In genomic region chr16:24933691-24934090, GRCm38 (mm10) we compare ENCODE assay signal across 13 mouse cellular contexts.
DNase-seq lines count a peak whose midpoint lies in the region; ATAC-seq and TF ChIP-seq lines count a peak whose summit lies in the region.
"Had no signal": no experiment of that assay in that cellular context is flagged by ENCODE, and none has a peak within 500 bp of the region (broad histone marks: within the 10 kb centered on the region; RNA-seq: fewer than 3 reads in every experiment).

No protein-coding gene starts in this region.

- no peak overlapping the region for H3K27ac ChIP-seq in embryonic facial prominence, embryonic 14.5 days (replicated peaks; ENCODE audit: low read depth, low read length)
- H3K27ac ChIP-seq in embryonic facial prominence, embryonic 10.5 days (replicated peaks): no peak overlapping the region
- H3K27ac ChIP-seq in limb, embryonic 15.5 days: peak overlapping the region; percentile 43; the same call in 1 of the 2 replicates
- H3K27ac ChIP-seq in limb, embryonic 10.5 days: no peak overlapping the region
- peak overlapping the region; percentile 43; the same call in 1 of the 2 replicates for H3K27ac ChIP-seq in embryonic fibroblast, embryonic 13.5 days (ENCODE audit: insufficient read depth, low read length)
- H3K27ac ChIP-seq: forebrain, embryonic 12.5 days; limb, embryonic 12.5 days; midbrain, embryonic 15.5 days; stomach, embryonic 15.5 days had no signal

- H3K9ac ChIP-seq in embryonic facial prominence, embryonic 14.5 days (ENCODE audit: low read depth, low read length): no peak overlapping the region
- no peak overlapping the region for H3K9ac ChIP-seq in limb, embryonic 15.5 days
- H3K9ac ChIP-seq: forebrain, embryonic 12.5 days; limb, embryonic 12.5 days; midbrain, embryonic 15.5 days; stomach, embryonic 15.5 days had no signal

- ATAC-seq in embryonic facial prominence, embryonic 14.5 days (ENCODE audit: low read depth): no peak
- ATAC-seq in limb, embryonic 15.5 days (ENCODE audit: insufficient number of reproducible peaks, low FRiP score, low TSS enrichment, low read depth): no peak
- ATAC-seq: midbrain, embryonic 15.5 days had no signal

- 79% methylated on average over 4 of the region's 4 CpGs for WGBS in embryonic facial prominence, embryonic 14.5 days
- WGBS in embryonic facial prominence, embryonic 10.5 days: 87% methylated on average over 4 of the region's 4 CpGs
- 77% methylated on average over 4 of the region's 4 CpGs for WGBS in limb, embryonic 15.5 days
- 93% methylated on average over 4 of the region's 4 CpGs for WGBS in limb, embryonic 10.5 days

- DNase-seq in embryonic facial prominence, embryonic 14.5 days (ENCODE audit: low spot score): peak; percentile 46
- DNase-seq in embryonic facial prominence, embryonic 10.5 days (ENCODE audit: low spot score): no peak
- no peak for DNase-seq in limb, embryonic 10.5 days (ENCODE audit: low spot score)
- DNase-seq in monocyte, adult 2 months (ENCODE audit: low read depth in 1 of 2, low spot score in 2 of 2): peak; percentile 17 to 18
- DNase-seq in right cerebral cortex, postnatal 14 days: no peak
- no peak for DNase-seq in ovary, postnatal 14 days (ENCODE audit: low spot score)
- DNase-seq: cerebellum, postnatal 10 days had no signal

- H3K4me3 ChIP-seq in embryonic facial prominence, embryonic 14.5 days (ENCODE audit: low read depth, low read length): no peak overlapping the region
- H3K4me3 ChIP-seq in embryonic facial prominence, embryonic 10.5 days: no peak overlapping the region
- no peak overlapping the region for H3K4me3 ChIP-seq in limb, embryonic 15.5 days
- H3K4me3 ChIP-seq in limb, embryonic 10.5 days: no peak overlapping the region
- no peak overlapping the region for H3K4me3 ChIP-seq in embryonic fibroblast, embryonic 13.5 days (ENCODE audit: insufficient read depth, low read length)
- H3K4me3 ChIP-seq: forebrain, embryonic 12.5 days; limb, embryonic 12.5 days; midbrain, embryonic 15.5 days; stomach, embryonic 15.5 days had no signal

- peaks cover 3% of the 10 kb centered on the region; the same call in 1 of the 2 replicates for H3K36me3 ChIP-seq in embryonic facial prominence, embryonic 14.5 days (ENCODE audit: control insufficient read depth, insufficient read depth, low read length)
- H3K36me3 ChIP-seq in embryonic facial prominence, embryonic 10.5 days (replicated peaks): no peaks in the 10 kb centered on the region
- no peaks in the 10 kb centered on the region for H3K36me3 ChIP-seq in limb, embryonic 15.5 days
- H3K36me3 ChIP-seq in limb, embryonic 10.5 days: no peaks in the 10 kb centered on the region
- H3K36me3 ChIP-seq: forebrain, embryonic 12.5 days; limb, embryonic 12.5 days; midbrain, embryonic 15.5 days; stomach, embryonic 15.5 days had no signal

- H3K4me2 ChIP-seq in embryonic facial prominence, embryonic 14.5 days (ENCODE audit: low read depth, low read length): no peak overlapping the region
- H3K4me2 ChIP-seq in limb, embryonic 15.5 days: no peak overlapping the region
- H3K4me2 ChIP-seq: forebrain, embryonic 12.5 days; limb, embryonic 12.5 days; midbrain, embryonic 15.5 days; stomach, embryonic 15.5 days had no signal

- H3K9me3 ChIP-seq in embryonic facial prominence, embryonic 14.5 days (ENCODE audit: control insufficient read depth, low read length): no peaks in the 10 kb centered on the region
- H3K9me3 ChIP-seq in embryonic facial prominence, embryonic 10.5 days: no peaks in the 10 kb centered on the region
- no peaks in the 10 kb centered on the region for H3K9me3 ChIP-seq in limb, embryonic 15.5 days
- H3K9me3 ChIP-seq in limb, embryonic 10.5 days (replicated peaks): no peaks in the 10 kb centered on the region
- H3K9me3 ChIP-seq: forebrain, embryonic 12.5 days; limb, embryonic 12.5 days; midbrain, embryonic 15.5 days; stomach, embryonic 15.5 days had no signal

- TF ChIP-seq CTCF in embryonic fibroblast, embryonic 13.5 days (IDR thresholded peaks at IDR 0.05; ENCODE audit: borderline replicate concordance, insufficient read depth, low read length): no peak

- no peak for TF ChIP-seq POLR2A in embryonic fibroblast, embryonic 13.5 days (IDR thresholded peaks at IDR 0.05; ENCODE audit: low read depth, low read length)

- no peaks in the 10 kb centered on the region for H3K27me3 ChIP-seq in embryonic facial prominence, embryonic 14.5 days (replicated peaks; ENCODE audit: control insufficient read depth, insufficient read depth, low read length)
- H3K27me3 ChIP-seq in embryonic facial prominence, embryonic 10.5 days (replicated peaks; ENCODE audit: low read depth, poor library complexity, severe bottlenecking): no peaks in the 10 kb centered on the region
- no peaks in the 10 kb centered on the region for H3K27me3 ChIP-seq in limb, embryonic 15.5 days
- H3K27me3 ChIP-seq in limb, embryonic 10.5 days (ENCODE audit: low read depth, poor library complexity, severe bottlenecking): no peaks in the 10 kb centered on the region
- H3K27me3 ChIP-seq: forebrain, embryonic 12.5 days; limb, embryonic 12.5 days; midbrain, embryonic 15.5 days; stomach, embryonic 15.5 days had no signal

- no peaks in the 10 kb centered on the region for H3K4me1 ChIP-seq in embryonic facial prominence, embryonic 14.5 days (ENCODE audit: control insufficient read depth, insufficient read depth, low read length)
- H3K4me1 ChIP-seq in embryonic facial prominence, embryonic 10.5 days: no peaks in the 10 kb centered on the region; the same call in 1 of the 2 replicates
- 0 out of 2 replicates have a peak, but pooled peaks cover 5% of the 10 kb centered on the region for H3K4me1 ChIP-seq in limb, embryonic 15.5 days
- no peaks in the 10 kb centered on the region for H3K4me1 ChIP-seq in limb, embryonic 10.5 days
- H3K4me1 ChIP-seq in embryonic fibroblast, embryonic 13.5 days (ENCODE audit: control insufficient read depth, insufficient read depth, low read length): peaks cover 9% of the 10 kb centered on the region
- H3K4me1 ChIP-seq: limb, embryonic 12.5 days; midbrain, embryonic 15.5 days; stomach, embryonic 15.5 days had no signal

Comparison
In these comparisons a context has a peak if more than half of its experiments do, and no peak if none do; other contexts are left out.
1. DNase-seq: peak in embryonic facial prominence, embryonic 14.5 days (single experiment) and monocyte, adult 2 months (2 of 2); none in embryonic facial prominence, embryonic 10.5 days (single experiment), limb, embryonic 10.5 days (single experiment), right cerebral cortex, postnatal 14 days (single experiment) and ovary, postnatal 14 days (single experiment).
2. H3K27ac ChIP-seq: peak in limb, embryonic 15.5 days (single experiment) and embryonic fibroblast, embryonic 13.5 days (single experiment); none in embryonic facial prominence, embryonic 14.5 days (single experiment), embryonic facial prominence, embryonic 10.5 days (single experiment) and limb, embryonic 10.5 days (single experiment).